Mouse (Mus musculus): ENCODE measurements around the gene Pebp1.

The Pebp1 gene

DNA sequence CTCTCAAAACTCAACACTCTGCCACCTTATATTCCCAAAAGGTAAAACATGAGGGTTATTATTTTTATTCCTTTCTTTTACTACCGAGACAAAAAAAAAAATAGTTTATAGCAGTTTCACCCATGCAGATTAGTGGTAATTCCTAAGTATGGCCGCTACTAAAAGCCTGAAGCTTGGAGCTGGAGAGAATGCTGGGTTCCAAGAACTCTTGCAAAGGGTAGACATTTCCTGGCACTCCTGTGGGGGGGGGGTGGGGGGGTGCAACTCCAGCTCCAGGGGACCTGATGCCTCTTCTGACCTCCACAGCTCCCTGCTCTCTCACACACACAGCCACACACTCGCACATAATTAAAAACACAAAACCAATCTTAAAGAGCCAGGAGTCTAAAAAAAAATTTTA lies 1.1 kb downstream of the Pebp1 start:
- DNase-seq (ENCODE audit: low spot score in 2 of 2), result no peak

DNA sequence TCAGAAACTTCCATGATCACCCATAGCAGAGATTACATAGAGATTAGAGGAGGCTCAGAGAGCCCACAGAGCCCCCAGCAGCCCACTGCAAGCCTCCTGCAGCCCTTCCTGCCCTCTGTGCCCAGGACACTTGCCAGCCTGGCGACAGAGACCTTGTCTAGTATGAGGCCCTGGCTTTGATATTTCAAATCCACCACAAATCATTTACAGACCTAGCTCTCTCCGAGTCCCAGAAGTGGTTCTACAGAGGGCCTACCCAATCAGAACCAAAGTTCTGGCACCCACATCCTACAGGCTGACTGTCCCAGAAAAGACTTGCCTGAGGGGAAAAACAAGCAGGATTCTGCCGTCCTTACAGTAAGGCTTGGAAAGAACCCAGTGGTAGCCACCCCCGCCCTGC lies 2.2 kb downstream of the Pebp1 start:
- DNase-seq (ENCODE audit: low spot score in 2 of 2), result no peak

DNA sequence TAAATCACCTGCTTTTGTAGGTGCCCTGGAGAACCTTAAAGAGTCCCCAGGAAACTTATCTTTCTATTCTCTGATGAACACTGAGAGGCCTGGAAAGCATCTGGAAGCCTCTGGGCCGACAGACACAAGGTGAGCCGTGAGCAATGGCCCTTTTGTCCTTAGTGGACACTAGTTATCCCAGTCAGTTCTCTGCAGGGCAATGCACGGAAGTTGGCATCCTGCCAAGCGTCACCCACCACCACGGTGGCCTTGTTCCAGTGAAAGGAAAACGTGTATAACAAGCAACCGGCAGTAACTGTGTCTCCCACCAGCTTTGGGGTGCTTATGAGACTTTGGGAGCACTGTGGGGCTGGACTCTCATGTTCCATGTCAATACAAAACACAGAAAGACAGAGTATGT lies 2.7 kb downstream of the Pebp1 start:
- DNase-seq (ENCODE audit: low spot score in 2 of 2), result no peak

DNA sequence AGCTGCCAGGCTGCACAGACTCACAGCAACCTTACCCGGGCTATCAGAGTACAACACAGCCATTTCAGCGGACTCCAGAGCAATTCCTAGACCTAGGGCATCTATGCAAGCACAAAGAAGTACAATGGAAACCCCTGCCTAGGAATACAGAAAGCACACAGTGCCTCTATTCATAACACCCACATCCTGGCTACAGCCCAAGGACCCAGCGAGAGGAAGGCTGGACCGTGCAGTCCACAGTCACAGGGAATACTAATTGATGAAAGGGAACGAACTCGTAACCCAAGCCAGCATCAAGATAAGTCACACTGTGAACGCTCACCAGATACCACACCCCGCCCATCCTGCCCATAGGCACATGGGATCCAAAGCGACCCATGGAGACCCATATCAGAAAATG lies 3.4 kb downstream of the Pebp1 start:
- no peak for DNase-seq (ENCODE audit: low spot score in 2 of 2)

DNA sequence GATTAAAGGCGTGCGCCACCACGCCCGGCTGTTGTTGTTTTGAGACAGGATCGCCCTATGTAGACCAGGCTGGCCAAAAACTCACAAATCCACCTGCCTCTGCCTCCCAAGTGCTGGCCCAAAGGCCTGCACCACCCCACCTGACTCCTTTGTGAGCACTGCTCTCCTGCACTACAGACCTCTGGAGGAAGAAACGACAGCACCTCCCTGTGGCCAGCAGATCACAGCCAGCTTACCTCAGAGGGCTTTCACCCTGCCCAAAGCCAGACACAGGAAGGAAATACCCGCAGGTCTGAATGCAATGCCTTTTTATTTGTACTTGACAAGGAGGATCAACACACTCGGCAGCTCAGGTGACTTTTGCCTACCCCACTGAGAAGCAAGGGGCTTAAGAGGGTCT lies 5.1 kb downstream of the Pebp1 start:
- DNase-seq (ENCODE audit: low spot score in 2 of 2), result no peak

DNA sequence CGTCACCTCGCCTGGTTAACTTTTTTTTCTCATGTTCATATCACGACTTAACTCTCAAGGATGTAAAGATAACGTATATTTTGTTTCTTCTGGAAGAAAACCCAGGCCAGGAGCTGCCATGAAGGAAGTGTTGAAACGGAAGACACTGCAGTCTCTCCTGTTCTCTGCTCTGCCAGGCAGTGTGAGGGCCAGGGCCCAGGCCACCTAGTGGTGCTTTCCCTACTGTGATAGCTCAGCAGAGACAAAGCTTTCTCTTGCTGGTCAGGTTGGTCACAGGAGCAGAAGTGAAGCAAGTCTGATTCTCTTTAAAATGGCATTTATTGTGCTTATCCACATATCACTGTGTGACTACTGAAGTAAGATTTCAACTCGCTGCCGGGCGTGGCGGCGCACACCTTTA lies 5.9 kb downstream of the Pebp1 start:
- no peak for DNase-seq (ENCODE audit: low spot score in 2 of 2)

DNA sequence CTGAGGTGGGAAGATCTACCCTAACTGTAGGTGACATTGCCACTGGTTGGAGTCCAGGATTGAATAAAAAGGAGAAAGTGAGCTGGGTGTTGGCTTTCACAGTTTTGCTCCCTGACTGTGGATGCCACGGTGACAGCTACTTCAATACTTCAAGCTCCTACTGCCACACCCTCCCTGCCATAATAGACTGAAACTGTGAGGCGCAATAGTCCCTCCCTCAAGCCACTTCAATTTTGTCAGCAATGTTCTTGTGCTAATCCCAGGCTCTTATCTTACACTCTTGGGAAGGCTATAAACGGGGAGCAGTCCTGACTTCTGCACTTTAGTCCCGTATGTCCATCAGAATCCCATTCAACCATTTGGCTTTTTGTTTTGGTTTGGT lies 7.8 kb downstream of the Pebp1 start:
- DNase-seq (ENCODE audit: low spot score in 2 of 2), result no peak

DNA sequence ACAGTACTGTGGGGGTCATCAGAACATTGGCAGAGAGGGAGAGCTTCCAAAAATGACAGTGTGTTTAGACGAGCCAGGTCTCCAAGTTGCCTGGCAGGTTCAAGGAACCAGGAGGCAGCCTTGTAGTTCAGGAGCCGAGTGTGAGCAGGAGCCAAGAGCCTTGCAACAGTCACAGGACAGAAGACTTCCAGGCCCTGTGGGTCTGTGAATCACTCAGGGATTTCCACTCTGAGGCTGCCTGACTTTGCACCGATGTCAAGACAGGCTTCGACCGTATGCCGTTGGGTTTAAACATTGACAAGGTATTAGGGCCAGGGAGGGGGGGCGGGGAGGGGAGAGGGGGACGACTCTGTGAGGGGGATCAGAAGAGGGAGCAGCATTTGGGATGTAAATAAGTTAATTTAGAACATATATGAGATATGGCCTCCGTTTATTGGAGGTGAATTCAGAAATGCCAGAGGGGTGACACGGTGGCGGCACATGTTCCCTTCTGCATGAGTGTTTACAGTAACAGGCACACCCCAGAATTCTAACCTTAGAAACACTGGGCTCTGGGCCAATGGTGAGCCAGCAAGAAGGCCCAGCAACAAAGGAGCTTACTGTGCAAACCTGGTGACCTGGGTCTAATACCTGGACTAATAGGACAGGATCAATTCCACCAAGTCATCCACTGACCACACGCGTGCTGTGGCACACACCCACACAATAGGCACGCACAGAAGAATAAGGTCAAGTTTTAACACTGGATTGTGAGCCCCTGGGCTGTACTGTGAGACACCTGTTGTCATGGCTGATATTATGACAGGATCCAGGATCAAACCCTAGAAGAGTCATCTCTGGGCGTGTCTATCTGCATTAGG lies 8.4 kb downstream of the Pebp1 start:
- DNase-seq (ENCODE audit: low spot score in 2 of 2), result no peak

DNA sequence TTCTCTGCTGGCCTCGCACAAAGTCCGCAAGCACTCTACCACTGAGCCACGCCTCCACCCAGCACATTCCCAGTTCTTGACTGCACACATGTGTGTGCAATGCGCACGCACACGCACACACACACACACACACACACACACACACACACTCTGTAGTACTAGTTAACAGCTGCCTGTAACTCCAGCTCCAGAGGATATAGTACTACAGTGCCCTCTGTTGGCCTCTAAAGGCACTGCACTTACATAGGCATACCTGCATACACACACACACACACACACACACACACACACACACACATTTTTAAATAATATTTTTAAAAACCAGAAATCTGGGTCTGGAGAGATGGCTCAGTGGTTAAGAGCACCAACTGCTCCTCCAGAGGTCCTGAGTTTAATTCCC lies 9.6 kb downstream of the Pebp1 start:
- no peak for DNase-seq (ENCODE audit: low spot score in 2 of 2)

DNA sequence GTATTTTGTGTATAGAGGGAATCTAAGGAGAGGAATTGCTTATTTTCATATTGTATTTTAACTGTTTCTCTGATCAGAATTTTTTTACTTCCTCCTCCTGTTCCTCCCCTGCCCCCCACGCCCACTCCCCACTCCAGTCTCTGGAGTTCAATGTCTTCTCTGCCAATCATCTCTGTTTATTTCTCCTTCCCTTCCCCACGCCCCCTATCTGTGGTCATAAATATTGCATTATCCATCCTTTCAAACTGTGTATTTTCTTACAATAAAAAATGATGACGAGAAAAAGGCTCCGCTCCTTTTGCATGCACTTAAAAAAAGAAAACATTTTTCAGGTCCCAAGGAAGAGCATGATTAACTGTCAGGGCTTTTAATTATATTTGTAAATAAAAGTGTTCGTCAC lies 12.6 kb downstream of the Pebp1 start:
- DNase-seq (ENCODE audit: low spot score in 2 of 2), result no peak

DNA sequence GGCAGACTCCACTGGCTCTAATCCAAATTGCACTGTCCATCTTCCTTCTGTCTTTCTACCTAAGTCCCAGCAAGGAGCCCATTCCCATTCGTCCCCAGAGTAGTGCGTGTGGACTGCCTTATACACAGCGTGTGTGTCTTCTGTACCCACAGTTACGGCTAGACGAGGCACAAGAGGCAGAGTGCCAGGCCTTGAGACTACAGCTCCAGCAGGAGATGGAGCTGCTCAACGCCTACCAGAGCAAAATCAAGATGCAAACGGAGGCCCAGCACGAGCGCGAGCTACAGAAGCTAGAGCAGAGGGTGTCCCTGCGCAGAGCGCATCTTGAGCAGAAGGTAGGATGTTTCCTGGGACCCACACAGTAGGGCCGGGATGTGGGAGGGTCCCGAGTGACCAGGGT lies 15.5 kb downstream of the Pebp1 start:
- no peak for DNase-seq (ENCODE audit: low spot score in 2 of 2)

DNA sequence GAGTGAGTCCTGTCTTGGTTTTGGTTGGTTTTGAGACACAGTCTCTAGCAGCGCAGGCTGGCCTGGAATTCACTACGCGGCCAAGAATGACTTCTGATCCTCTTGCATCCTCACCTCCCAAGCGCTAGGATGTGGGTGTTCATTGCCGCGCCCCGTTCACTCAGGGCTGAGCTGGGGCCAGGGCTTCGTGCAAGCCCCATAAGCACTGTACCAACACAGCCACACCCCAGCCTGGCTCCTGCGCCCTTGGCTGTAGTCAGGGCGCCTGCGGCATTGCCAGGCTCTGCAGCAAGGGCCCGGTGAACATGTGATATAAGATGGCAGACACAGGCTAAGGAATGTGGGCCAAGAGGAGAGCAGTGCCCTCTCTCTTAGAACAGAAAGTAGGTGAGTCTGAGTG lies 18.0 kb downstream of the Pebp1 start:
- no peak for DNase-seq (ENCODE audit: low spot score in 2 of 2)

DNA sequence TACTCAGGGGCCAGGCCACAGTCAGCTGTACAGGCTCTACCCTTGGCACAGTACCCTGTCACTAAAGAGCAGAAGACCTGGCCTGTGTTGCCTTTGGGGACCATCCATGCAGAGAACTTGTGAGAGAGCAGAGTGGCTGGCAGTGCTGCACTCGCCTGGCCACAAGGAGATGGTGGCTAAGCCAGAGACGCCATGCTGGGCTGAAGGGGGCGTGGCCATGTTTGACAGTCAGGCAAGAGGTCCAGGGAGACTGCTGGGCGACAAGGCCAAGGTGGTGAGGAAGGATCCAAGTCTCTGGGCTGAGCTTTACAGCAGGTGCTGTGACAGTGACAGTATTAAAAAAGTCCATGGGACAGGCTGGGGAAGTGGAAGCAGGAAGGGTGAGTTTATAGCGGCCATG lies 18.7 kb downstream of the Pebp1 start:
- DNase-seq (ENCODE audit: low spot score in 2 of 2), result no peak

DNA sequence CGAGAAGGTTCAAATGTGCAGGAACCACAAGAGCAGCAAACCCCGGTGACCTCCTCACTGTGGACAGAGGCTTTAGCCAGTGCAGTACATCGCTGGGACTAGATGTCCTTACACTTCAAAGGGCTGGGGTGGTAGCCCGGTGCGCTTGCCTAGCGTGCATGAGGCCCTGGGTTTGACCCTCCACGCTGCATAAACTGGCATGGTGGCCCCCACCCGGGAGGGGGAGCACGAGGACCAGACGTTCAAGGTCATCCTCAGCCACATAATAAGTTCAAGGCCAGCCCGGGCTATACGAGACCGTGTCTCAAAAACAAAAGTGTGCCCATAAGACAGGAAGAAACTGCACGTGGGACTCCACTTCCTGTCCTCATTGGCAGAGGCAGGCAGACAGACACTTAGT lies 19.5 kb downstream of the Pebp1 start:
- DNase-seq (ENCODE audit: low spot score in 2 of 2), result no peak

DNA sequence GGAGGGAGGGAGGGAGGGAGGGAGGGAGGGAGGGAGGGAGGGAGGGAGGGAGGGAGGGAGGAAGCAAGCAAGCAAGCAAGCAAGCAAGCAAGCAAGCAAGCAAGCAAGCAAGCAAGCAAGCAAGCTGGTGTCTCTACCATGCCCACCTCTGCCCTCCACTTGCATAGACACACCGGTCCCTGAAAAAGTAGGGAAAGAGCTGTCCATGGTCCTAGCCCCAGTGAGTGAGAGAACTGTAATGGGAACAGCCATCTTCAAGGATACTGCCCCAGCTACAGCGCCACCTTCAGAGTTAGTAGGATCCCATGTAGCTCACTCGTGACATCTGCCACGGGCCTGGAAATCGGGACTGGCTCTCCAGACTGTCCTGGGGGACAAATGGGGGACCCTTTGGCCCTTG lies 22.7 kb downstream of the Pebp1 start:
- no peak for DNase-seq (ENCODE audit: low spot score in 2 of 2)

DNA sequence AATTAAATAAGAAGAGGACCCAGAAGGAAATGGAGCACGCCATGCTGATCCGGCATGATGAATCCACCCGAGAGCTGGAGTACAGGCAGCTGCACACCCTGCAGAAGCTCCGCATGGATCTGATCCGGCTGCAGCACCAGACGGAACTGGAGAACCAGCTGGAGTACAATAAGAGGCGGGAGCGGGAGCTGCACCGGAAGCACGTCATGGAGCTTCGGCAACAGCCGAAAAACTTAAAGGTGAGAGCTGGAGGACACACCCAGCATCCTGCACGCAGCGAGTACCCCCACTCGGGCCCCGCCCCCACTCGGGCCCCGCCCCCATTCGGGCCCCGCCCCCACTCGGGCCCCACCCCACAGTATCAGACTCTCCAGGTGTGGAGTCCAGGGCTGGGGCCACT lies 23.9 kb downstream of the Pebp1 start:
- DNase-seq (ENCODE audit: low spot score in 2 of 2), result no peak

DNA sequence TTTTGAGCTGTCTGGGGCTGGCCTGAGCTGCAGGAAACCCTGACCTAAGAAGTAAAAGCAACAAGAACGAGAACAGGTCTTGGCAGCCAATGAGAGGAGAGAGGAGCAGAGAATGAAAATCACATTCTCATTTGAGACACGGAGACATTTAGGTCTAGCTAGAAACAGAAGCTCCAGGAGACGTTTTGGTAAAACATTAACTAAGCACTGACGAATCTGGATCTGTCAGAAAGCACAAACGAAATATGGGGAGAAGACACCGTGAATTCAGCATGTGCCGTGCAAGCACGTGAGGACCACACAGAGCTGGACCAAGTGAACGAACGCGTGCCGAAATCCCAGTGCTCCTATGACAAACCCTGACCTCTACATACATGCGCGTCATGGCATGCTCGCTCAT lies 29.1 kb downstream of the Pebp1 start:
- no peak for DNase-seq (ENCODE audit: low spot score in 2 of 2)

DNA sequence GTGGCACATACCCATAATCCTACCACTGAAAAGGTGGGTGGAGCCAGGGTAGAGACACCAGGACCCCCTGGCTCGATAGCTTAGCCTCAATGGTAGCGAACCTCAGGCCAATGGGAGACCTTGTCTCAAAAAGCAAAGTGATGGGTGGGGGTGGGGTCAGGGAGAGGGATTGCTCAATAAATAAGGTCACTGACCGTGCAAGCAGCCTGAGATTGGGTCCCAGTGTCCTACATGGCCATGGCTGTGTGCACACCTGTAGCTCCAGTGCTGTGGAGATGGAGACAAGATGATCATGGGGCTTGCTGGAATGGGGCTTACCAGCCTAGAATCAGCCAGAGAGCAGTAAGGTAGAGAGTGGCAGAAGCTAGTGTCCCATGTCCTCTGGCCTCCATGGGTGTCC lies 35.7 kb downstream of the Pebp1 start:
- DNase-seq (ENCODE audit: low spot score in 2 of 2), result no peak

DNA sequence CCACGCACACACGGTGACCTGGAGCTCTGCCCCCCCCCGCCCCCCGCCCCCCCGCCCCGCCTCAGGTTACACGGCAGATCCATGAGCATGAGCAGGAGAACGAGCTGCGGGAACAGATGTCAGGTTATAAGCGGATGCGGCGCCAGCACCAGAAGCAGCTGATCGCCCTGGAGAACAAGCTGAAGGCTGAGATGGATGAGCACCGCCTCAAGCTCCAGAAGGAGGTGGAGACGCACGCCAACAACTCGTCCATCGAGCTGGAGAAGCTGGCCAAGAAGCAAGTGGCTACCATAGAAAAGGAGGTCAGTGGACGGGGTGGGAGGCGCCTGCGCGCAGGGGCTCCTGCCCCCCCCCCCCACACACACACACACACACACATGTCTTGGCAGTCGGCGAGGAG lies 36.6 kb downstream of the Pebp1 start:
- no peak for DNase-seq (ENCODE audit: low spot score in 2 of 2)

DNA sequence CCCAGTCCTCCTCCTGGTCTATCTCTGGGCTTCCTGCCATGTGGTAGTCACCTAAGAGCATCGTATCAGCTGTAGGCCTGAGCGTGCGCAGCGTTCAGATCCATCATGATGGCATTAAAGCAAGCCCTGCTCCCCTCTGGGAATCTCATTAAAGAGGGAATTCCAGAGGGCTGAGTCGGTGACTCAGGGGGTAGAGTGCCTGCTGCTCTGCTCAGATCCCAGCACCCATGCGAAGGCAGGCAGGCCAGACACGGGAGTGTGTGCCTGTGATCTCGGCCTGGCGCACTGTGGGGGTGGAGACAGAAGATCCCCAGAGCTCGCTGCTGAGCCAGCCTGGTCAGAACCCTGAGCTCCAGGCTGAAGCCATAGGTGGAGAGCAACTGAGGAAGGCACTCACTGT lies 39.1 kb downstream of the Pebp1 start:
- no peak for DNase-seq (ENCODE audit: low spot score in 2 of 2)

DNA sequence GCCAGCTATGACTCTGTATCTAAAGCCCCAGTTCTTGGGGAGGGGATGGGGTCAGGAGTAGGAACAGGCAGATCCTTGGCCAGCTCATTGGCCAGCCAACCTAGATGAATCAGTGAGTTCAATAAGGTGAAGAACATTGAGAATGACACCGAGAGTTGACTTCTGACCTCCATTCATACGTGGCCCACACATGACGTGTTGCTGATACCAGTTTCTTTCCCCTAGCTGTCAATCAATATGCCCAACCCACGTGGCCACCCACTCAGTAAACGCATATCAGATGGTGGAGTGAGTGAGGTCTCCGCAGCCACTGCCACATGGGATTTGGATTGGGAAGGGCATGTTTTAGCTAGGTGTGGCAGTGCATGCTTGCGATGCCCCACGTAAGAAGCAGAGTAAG lies 42.3 kb downstream of the Pebp1 start:
- no peak for DNase-seq (ENCODE audit: low spot score in 2 of 2)

DNA sequence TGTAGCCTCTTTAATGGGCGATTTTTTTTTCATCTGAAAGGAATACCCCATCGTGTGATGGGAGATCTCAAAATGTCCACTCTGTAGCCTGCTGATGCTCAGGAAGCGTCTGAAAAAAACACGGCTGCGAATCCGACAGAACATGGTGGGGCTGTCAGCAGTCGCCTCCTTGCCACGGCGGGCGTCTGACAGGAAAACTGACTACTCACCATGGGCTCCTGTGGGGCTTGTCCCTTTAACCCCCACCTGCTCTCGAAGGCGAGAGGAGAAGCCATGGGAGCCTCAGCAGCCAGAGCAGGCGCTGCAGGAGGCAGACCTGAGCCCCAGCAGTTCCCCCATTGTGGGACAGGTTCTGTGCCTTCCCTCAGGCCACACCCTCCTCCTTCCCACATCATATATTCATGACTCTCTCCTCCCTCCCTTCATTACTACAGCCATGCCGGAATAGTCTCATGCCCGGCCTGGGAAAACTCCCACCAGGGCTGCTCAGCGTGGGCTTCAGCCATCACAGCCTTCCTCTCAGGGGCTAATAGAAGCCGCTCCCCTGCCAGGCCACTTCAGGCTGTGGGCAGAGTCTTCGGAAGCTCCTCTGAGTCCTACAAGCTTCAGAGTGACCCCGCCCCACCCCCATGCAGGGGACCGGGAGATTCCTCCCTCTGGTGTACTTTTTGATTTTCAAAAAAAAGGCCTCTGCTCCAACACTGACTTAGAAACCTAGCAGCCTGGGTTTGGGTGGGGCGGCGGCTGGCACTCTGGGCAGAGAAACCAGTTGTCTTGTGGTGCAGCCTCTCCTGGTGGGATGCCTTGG lies 44.5 kb downstream of the Pebp1 start:
- DNase-seq (ENCODE audit: low spot score in 2 of 2), result no peak

DNA sequence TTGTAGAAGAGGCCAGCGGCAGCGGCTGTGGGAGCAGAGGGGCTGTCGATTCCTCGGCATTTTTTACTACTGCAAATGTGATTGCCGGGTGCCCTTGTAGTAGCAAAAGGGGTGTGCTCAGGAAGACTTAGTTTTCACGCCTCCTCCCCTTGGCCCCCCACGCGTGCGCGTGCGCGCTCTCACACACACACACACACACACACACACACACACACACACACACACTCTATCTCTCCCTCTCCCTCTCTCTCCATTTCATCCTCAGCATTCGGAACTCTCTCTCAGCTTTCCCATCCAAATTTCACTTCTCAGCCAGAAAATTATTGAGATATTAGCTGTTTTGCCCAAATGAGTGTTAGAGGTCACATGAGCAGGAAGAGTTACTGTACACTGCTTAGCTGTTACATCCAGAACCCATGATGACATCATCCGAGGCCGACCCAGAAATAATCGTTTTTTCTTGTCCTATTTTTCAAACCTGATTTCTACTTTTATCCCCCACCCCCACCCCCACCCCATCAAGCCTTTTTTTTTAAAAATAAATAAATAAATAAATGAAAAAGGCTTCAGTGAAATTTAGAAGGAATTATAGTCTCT lies 45.4 kb downstream of the Pebp1 start:
- no peak for DNase-seq (ENCODE audit: low spot score in 2 of 2)

Measured in spleen, postnatal 36 days (tissue).